Mouse (Mus musculus) heart, adult 18-20 months (tissue): Measurements from ENCODE around the gene Zfp57. TPM values are rescaled to one million over a fixed set of nuclear protein-coding genes. Genes with fewer than 3 reads are reported as not detected.
"Not testable (repeated sequence)": the region's sequence is repeated elsewhere in the genome, so short reads cannot be mapped to it uniquely, and the experiment has no call there.

Experiments used
- DNase-seq, 2 experiments: peaks; one replicate each; pipeline ENCODE4 v3.0.0; 2021 to 2022; ENCODE audit warnings: mixed read lengths in 1 of 2
- long read RNA-seq, 2 experiments: library from polyadenylated mRNA; stranded (forward); transcript quantifications; one replicate each; pipeline ENCODE4 v2.0.0; 2021
- total RNA-seq, 2 experiments: library from RNA; stranded (reverse); gene quantifications; 2 replicates each; pipeline ENCODE4 v1.2.3; 2021

Zfp57 gene
- total RNA-seq: 1 to 10 TPM; 1.7 to 2.0 TPM
- long read RNA-seq, experiment 1, partial matches to known transcripts: 0 of 1 reads
- long read RNA-seq, experiment 1, other reads (novel, unspliced or antisense): 0 of 1 reads
- long read RNA-seq, experiment 2: 0 reads

DNA sequence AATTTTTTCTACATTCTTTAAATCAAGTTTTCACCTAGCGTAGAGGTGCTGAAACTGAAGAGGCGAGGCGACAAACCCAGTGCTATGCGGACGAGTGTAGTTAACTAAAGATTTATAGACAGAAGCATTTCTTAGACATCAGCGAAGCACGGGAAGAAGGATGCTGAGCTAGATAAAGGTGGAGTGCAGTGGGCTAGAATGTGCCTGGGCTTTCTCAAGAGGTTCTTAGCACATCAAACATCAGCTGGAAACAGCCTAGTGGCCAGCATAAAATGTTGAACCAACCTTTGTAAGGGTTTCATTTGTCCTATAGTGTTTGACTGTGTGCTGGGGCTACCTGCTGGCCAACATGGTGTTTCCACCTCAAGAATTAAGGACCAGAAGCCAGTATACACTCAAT lies at the start of gene Zfp57:
Zfp57 (plus strand) TSS at position 301 of the 400 bp plus-strand sequence.
- DNase-seq: no peak

DNA sequence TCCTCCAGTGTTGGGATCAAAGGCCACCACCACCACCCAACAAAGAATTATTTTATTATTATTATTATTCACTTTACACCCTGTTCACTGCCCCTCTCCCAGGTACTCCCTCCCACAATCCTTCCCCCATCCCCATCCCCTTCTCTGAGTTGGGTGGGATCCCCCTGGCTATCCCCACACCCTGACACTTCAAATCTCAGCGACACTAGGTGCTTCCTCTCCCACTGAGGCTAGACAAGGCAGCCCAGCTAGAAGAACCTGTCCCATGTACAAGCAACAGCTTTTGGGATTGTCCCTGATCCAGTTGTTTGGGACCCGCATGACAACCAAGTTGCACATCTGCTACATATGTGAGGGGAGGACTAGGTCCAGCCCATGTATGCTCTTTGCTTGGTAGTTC lies 48.3 kb upstream of the Zfp57 start:
- no peak for DNase-seq

DNA sequence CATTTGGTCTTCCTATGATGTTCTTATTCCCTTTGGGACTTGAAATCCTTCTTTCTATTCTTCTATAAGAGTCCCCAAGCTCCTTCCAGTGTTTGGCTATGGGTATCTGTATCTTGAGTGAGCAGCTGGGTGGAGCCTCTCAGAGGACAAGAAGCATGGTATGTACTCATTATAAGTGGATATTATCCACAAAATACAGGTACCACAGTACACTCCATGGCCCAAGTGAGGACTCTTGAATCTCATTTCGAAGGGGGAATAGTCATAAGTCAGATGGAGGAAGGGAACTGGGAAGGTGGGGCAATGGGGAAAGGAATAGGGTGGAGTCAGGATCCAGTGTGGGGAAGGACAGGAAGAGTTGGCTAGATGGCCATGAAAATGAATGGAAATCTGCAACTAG lies 47.9 kb upstream of the Zfp57 start:
- DNase-seq: no peak

DNA sequence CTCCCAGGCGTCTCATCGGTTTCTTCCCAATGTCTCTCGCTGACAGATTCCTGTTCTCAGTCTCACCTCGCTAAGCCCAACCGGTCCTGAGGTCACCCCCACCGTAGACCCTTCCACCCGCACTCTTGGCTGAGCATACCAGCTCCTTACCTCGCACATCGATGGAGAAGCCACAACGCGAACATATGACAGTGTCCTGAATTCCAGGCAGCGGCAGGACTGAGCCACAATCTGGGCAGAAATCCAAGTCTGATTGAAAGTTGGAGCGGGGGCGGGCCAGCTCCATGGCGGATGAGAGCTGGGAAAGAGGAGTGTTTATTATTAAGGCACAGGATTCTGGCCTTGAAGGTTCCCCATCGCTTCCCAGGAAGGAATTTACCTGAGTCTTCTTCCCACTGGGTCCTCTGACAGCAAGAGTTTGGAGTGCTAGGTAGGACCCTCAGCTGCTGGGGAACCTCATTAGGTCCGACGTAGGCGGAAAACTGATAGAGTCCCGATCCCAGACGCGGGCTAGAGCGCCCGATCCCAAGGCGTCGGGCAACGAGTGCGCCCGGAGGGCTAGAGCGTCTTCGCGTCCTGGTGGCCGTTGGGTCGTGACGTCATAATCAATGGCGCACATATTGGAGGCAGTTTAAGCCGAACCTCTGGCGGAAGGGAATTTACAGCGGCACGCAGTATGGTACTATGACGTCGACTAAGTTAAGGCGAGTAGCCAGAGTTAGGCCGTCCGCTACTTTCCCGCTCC lies 42.8 kb upstream of the Zfp57 start, which contains the start of the genes Znrd1 and Znrd1as:
Znrd1 (minus strand) TSS at position 561 of the 745 bp plus-strand sequence.
Znrd1as (plus strand) TSS at position 594 of the 745 bp plus-strand sequence.
- DNase-seq: peak; percentile 96

DNA sequence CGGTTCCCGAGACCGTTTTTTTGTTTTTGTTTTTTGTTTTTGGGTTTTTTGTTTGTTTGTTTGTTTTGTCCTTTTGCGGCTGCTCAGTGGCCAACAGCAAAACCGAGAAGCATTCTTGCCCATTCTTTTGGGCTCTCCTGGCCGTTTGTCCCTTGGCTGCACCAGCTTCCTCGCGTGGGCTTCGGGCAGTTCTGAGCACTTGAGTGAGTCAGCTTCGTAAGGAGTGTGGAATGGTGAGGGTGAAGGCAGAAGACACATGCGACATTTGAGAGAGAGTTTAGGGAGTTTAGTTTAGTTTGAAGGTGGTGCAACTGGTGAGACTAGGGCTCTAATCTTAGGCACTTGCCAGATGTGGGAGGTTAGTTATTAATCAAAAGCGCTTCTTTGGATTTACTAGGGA lies 42.1 kb upstream of the Zfp57 start:
- DNase-seq: no peak

DNA sequence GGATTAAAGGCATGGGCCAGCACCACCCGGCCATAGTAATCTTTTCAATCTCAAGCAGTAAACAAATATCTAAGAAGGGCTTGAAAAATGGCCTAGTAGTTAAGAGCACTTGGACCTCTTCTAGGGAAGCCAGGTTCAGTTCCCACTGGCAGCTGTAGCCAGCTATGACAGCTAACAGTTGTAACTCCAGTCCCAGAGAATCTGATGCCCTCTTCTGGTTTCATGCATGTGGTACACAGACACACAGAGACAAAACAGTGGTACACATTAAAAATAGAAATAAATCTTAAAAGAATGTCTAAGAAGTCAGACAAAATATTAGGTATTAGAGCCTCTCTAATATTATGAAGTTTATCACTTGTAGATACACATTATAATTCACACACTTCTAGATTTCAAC lies 39.8 kb upstream of the Zfp57 start:
- DNase-seq: no peak

DNA sequence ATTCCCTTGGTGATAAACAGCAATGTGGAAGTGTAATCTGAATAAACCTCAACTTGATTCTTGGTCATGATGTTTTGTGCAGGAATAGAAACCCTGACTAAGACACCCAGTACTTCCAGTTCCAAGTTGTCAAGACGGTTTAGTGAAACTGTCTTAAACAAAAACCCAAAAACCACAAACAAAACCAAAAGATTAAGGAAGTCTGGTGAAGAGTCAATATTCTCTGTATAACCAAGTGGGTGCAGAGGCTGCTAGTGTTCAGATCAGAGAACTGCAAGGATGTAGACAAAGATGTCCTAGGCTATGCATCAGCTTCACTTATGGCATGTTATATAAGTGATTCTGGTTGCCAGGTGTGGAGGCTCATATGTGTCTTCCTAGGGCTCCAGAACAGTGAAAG lies 34.1 kb upstream of the Zfp57 start:
- no peak for DNase-seq

DNA sequence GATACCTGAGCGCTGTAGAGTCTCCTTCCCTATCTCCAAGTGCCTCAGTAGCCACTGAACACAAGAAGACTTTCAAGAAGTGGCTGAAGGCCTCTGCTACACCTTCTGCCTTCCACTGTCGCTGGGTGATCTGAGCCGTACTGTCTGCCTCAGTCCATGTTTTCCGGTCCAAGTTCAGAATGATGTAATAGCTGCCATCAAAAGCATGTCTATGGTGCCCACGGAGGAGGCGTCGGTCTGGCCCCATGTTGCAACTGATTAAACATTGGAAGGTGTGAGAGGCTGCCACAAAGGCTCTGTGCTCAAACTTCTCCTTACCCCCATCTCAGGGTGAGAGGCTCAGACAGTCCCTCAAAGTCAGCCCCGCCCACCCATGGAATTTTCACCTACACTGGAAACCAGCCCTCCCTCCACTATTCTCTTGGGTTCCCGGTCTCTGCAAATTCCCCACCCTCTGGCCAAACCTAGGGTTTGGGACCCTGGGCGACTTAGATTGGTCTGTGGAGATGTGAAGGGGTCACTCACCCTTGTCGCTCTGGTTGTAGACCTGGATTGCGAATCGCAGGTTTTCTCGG lies 30.6 kb upstream of the Zfp57 start:
- no peak for DNase-seq

DNA sequence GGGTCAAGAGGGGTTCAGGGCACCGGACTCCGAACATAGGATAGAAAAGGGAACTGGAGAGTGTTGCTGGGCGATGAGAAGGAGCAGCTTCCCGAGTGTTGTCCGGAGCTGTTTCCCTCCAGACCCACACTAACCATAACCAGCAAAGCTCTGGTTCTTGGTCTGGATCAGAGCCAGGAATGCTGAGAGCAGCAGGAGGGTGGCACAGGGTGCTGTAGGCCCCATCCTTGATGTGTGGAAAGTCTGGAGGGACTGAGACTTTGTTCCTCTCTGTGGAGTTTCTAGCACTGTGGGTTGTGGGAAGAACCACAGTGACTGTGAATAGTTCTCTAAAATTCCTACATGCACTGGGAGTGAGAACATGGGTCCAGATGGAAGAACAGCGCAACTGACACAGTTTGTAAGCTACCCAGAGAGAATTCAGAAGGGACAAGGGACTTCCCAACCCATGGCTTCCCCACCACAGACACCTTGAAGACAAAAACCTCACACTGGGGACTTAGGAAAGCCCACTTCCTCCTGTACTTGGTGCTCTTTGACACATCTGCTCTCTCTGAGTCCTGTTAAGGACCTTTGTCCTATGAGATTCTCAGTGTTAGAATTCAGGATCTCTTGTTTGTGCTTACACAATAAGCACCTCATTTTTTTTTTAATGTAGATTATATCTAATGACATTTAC lies 29.7 kb upstream of the Zfp57 start:
- no peak for DNase-seq

DNA sequence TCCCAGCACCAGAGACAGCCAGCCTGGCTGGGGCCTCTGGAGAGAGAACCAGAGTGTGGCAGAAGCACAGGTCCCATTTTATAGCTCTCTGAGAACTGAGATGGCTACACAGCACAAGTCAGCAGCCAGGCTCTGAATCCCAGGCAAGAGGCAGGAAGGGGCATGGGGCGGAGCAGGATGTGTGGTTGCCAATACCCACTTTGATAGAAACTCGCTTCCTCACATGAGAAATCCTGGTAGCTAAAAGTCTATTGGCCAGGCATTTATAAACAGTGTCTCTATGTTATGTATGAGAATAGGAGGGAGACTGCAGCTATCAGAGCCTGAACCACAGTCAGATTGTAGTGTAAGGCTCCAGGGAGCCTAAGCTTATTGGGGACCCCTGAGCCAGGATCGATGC lies 28.2 kb upstream of the Zfp57 start:
- no peak for DNase-seq

DNA sequence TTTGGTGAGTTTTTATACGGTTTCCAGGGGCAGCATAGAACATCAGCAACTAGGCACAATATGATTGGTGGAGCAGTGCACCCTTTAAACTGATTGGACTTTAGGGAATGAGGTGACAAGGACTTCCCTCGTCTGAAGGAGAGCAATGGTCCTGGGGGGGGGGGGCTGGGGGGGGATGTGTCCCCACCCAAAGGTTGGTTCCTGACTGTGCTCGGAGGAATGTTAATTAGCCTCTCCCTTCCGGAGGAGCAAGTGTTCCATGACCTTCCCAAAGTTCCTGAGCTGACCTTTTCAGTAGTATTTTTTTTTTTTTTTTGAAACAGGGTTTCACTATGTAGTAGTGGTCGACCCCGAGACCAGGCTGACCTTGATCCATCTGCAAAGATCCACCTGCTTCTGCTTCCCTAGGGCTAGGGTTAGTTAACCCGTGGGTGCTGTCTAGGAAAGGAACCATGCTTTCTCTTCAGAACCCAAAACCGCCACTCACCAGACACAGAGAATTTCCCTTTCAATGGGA lies 27.6 kb upstream of the Zfp57 start:
- no peak for DNase-seq

DNA sequence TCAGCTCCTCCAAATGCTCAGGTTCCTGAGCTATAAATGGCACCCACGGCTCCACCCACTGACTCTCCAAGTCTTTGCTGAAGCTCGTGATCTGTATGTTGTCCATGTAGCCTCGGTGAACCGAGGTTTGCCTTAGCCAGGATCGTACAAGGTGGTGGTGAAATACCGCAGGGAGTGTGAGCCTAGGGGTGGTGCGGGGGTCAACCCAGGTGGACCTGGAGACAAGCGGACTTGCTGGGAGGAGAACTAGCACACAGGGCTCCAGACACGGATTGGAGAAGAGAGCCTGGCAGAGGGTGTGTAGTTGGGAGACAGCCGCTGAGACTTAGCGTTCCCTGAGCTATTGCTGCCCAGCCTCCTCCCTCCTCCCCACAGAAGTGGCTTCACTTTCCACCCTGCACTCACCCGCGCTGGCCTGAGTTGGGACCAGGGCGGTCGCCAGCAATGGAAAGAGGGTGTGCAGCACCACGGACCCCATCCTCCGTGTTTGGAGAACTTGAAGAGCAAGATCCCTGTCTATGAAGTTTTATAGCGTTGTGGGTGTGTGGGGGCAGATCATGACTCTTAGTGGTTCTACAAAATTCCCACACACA lies 19.6 kb upstream of the Zfp57 start, which contains the start of gene 2410137M14Rik:
2410137M14Rik (minus strand) TSS at position 17 of the 593 bp plus-strand sequence.
- peak; percentile 48 to 56 for DNase-seq

DNA sequence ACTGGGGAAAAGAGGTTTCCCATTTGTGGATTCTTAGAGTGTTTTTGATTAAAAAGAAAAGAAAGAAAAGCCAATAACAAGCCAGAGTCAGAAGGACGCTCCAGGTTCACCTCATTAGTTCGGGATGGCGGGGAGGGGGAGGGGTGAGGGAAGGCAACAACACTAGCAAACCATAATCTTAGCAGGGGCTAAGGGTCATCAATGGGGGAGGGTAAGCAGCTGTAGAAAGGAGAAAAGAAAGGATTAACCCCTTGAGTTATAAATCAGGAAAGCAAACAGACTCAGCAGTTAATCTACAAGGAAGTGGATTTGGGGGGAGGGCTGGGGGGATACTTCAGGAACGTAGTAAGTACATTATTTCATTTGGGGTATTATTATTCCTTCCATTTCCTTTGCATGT lies 19.1 kb upstream of the Zfp57 start:
- no peak for DNase-seq

DNA sequence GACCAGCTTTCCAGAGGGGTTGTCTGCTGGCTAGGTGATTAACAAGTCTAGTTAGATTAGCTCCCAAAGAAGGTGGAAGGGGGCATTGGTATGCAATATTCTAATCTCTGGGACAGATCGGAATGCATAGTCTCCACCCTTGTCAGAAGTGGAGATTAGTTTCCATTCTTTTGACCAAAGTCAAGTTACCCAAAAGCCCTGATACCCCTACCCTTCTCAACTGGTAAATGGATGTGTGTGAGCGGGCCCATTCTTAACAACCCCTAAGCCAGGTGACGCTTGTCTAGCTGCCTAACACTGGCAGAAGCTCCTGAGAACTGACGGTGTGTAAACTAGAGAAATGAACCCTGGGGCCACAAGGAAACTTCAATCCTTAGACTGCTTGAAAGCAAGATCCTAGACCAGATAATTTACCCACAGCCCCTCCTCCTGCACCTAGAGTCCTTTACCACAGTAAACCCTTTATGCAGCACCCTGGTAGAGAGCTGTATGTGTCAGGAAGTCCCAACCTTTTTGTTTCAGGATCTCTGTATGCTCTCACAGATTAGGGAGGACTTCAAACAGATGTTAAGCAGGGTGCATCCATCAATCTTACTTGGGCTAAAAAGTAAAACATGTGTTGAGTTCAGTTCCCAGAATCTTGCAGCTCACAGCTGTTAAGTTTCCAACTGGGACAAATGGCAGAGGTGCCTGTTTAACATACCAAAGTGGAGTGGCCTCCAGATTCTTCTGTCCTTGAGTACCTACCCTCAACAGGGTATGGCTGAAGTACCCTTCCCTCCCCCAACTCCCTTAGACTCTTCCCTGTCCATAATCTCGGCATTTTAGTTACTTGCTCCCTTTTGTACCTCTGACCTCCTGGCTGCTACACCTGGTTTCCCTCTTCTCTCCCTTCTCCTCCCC lies 18.5 kb upstream of the Zfp57 start:
- DNase-seq: no peak

DNA sequence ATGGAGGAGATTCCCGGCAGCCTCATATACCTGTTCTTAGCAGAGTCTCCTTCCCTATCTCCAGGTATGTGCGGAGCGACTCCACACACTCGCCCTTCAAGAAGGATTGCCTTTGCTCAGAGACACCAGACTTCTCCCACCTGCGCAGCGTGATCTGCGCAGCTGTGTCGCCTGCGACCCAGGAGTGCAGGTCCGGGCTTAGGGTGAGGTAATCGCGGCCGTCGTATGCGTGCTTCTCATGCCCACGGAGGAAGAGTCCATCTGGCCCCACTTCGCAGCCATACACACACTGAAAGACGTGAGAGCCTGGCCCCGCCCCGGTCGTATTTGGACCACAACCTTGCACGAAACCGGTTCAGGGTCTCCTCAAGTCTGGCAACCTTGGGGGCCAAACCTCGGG lies 12.5 kb upstream of the Zfp57 start:
- no peak for DNase-seq

DNA sequence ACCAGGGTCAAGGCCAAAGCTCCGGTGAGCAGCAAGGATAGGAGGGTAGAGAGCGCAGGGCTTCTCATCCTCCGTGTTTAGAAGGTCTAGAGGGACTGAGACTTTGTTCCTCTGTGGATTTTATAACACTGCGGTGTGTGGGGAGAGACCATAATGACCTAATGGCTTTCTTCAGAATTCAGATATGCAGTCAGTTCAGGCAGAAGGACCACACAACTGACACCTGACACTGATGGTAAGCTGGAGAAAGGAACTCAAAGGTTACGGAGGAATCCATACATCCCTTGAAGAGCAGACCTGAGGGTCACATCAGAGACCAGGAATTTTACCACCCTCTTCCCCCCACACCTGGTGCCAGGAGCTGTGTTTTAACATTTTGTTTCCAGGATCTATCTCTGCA lies 11.5 kb upstream of the Zfp57 start, which contains the start of gene H2-M5:
H2-M5 (minus strand) TSS at position 101 of the 400 bp plus-strand sequence.
- DNase-seq: no peak

DNA sequence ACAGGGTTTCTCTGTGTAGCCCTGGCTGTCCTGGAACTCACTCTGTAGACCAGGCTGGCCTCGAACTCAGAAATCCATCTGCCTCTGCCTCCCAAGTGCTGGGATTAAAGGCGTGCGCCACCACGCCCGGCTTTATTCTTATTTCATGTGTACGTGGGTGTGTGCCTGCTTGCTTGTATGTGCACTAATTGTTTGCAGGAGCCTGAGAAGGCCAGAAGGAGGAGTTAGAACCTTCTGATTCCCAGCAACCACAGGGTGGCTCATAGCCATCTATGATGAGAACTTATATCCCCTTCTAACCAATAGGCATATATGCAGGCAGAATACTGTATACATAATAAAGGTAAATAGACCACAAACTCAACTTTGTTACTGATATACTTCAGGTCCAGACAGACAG lies 10.3 kb upstream of the Zfp57 start:
- not testable (repeated sequence) for DNase-seq

DNA sequence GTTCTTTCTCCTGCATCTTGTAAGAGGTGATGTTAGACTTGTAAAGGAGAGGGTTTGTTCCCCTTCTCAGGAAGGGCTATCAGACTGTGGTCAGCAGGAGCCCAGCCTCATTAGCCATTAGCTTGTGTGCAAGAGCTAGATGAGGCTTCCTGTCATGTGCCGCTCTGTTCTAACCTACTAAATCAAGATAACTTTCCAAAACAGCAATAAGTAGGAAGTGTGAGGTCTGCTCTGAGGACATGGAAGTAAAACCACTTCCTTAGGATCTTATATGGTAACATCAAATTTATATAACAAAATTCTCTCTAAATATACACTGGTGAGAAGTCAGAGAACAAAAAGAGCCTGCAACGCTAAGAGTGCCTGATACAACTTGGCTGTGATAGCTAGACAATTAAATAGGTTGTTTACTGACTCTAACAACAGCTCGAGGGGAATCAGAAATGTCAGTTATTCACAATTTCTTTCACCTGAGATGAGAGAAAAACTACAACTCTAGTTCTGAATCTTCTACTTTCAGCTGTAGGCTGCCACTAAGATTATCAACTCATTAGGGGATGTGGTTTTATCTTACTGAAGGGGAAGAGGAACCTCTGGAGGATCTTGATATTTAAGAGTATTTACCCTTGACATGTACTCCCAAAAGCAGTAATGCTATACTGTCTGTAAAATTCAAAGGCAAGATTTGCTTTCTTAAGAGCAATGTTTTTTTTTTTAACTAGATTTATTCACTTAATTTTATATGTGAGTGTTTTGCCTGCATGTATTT lies 8.4 kb upstream of the Zfp57 start:
- no peak for DNase-seq

DNA sequence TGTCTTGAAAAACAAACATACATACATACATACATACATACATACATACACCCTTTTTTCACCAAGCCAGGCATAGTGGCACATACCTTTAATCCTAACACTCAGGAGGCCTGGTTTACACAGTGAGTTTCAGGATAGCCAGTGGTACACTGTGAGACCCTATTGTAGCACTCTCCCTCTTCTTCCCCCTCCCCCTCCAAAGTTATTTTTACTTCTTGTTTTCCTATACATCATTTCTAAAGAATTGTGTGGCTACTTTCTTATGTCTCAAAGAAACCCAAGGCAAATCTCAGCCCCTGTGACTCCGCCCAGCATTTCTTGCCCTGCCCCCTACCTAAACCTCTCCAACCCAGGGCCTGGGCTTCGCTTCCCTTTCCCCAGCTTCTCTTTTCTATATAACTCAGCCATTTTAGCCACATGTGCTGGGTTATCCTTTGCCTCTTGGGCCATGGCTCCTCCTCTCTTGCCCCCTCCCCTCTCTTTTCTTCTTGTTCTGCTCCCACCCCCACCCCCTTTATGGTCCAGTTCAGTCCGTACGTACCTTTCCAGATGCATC lies 7.1 kb upstream of the Zfp57 start:
- DNase-seq: no peak

DNA sequence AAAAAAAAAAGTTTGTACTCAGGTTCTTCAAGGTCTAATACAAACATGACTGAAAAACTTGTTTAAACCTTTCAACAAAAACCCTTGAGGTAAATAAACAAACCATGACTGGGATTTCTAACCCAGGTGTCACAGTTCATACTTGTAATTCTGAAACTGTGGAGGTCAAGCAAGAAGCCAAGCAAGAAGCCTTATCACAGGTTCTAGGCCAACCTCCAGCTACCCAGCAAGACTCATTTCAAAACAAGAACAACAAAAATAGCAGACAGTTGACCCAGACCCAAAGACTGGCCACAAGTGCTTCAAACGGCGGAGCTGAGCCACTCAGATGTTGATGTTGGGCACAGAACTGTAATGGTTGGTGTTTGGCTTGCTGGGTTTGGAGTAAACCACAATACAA lies 6.4 kb upstream of the Zfp57 start:
- DNase-seq: no peak
